In the genomic region with DNA sequence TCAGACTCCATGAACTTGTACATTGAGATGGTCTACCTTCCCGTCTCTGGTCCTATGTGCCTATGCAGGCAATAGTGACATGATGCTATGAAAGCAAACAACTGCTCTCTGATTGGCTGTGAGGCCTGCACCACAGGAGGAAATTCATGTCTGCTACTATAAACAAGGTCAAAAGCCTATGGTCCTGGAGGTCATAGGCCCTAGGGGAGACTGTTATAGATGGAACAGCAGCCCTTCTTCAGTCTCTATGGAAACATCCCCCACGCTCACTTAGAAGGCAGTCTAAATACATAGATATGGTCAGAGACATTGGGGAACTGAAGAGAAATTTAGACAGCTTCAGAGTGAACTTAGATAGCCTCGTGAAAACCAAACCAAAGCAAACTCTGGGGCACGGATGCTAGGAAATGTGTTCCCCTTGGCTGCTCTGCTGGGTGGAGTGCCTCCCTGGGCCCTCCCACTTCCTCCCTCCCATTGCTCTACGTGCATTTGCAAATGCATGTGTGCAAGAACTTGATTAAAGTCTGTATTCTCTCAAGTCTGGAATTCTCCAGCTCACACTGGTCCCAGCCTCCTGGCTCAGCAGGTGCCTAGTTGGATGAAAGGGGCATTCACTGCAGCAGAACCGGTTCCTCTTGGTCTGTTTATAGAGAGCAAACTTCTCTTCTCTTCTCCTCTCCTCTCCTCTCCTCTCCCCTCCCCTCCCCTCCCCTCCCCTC, we compare ENCODE assay signal across 11 mouse cellular contexts. TPM values are rescaled to one million over a fixed set of nuclear protein-coding genes. Genes with fewer than 3 reads are reported as not detected.
DNase-seq lines count a peak whose midpoint lies in the region; ATAC-seq lines count a peak whose summit lies in the region.
"Had no signal": no experiment of that assay in that cellular context is flagged by ENCODE, and none has a peak within 500 bp of the region (broad histone marks: within the 10 kb centered on the region; RNA-seq: fewer than 3 reads in every experiment).

No protein-coding gene starts in this region.

- ATAC-seq in liver, embryonic 12.5 days: peak; percentile 51
- ATAC-seq: forebrain, embryonic 13.5 days; intestine, embryonic 15.5 days had no signal

- no peak overlapping the region for H3K9ac ChIP-seq in liver, embryonic 12.5 days
- H3K9ac ChIP-seq: forebrain, embryonic 13.5 days; intestine, embryonic 15.5 days; limb, embryonic 13.5 days had no signal

- H3K4me1 ChIP-seq in liver, embryonic 12.5 days: peaks cover 10% of the 10 kb centered on the region; the same call in 1 of the 2 replicates
- H3K4me1 ChIP-seq: forebrain, embryonic 13.5 days; intestine, embryonic 15.5 days; limb, embryonic 13.5 days had no signal

- no peak overlapping the region for H3K27ac ChIP-seq in liver, embryonic 12.5 days
- H3K27ac ChIP-seq: forebrain, embryonic 13.5 days; intestine, embryonic 15.5 days; limb, embryonic 13.5 days had no signal

- no peaks in the 10 kb centered on the region for H3K36me3 ChIP-seq in liver, embryonic 12.5 days
- H3K36me3 ChIP-seq: intestine, embryonic 15.5 days; limb, embryonic 13.5 days had no signal

- no peaks in the 10 kb centered on the region for H3K27me3 ChIP-seq in liver, embryonic 12.5 days (replicated peaks)
- H3K27me3 ChIP-seq: forebrain, embryonic 13.5 days; intestine, embryonic 15.5 days; limb, embryonic 13.5 days had no signal

- no peak overlapping the region for H3K4me3 ChIP-seq in liver, embryonic 12.5 days
- H3K4me3 ChIP-seq: forebrain, embryonic 13.5 days; intestine, embryonic 15.5 days; limb, embryonic 13.5 days had no signal

- 29% methylated on average over 6 of the region's 6 CpGs for WGBS in liver, embryonic 12.5 days (ENCODE audit: insufficient replicate concordance)

- peaks cover 9% of the 10 kb centered on the region; the same call in 1 of the 2 replicates for H3K9me3 ChIP-seq in liver, embryonic 12.5 days (replicated peaks)
- H3K9me3 ChIP-seq: forebrain, embryonic 13.5 days; intestine, embryonic 15.5 days had no signal

- DNase-seq in thymus, postnatal 25 days: peak; percentile 5
- no peak for DNase-seq in thymus, postnatal 36 days
- peak; percentile 51 for DNase-seq in kidney, adult 18-20 months
- no peak for DNase-seq in left cerebral cortex, adult 11 months (ENCODE audit: low spot score)
- no peak for DNase-seq in frontal cortex, postnatal 10 days (ENCODE audit: low spot score in 2 of 2)
- DNase-seq in heart, adult 9 months (ENCODE audit: low spot score in 2 of 2): no peak
- DNase-seq: heart, postnatal 14 days had no signal

- H3K4me2 ChIP-seq in liver, embryonic 12.5 days: no peak overlapping the region
- H3K4me2 ChIP-seq: forebrain, embryonic 13.5 days; intestine, embryonic 15.5 days; limb, embryonic 13.5 days had no signal

RNA-seq across cellular contexts. Expression of a gene that starts 20.6 kb away (rescaled TPM):
- 26.0 and 28.8 TPM in 2 replicates for polyA plus RNA-seq in liver, embryonic 12.5 days (2016; fragmentation: Nextera tagmentation; extraction: Ambion mirVana)

RNA-seq across cellular contexts. Expression of a gene that starts 22.0 kb away (rescaled TPM):
- 28.1 and 28.7 TPM in 2 replicates for polyA plus RNA-seq in liver, embryonic 12.5 days (2016; fragmentation: Nextera tagmentation; extraction: Ambion mirVana)

Comparison
In these comparisons a context has a peak if more than half of its experiments do, and no peak if none do; other contexts are left out.
1. DNase-seq: peak in thymus, postnatal 25 days (single experiment) and kidney, adult 18-20 months (single experiment); none in thymus, postnatal 36 days (0 of 2), left cerebral cortex, adult 11 months (single experiment), frontal cortex, postnatal 10 days (0 of 2) and heart, adult 9 months (0 of 2).